Mouse (Mus musculus) myocyte (in vitro differentiated cells): ENCODE measurements around the gene Rpl12. TPM values are rescaled to one million over a fixed set of nuclear protein-coding genes. Genes with fewer than 3 reads are reported as not detected.

Source experiments
- H3K27me3 ChIP-seq: one replicate; pipeline ENCODE4 v1.6.1; 2011; ENCODE audit not compliant: control insufficient read depth, insufficient read depth, insufficient read length
- H3K36me3 ChIP-seq: one replicate; pipeline ENCODE4 v1.6.1; 2011; ENCODE audit not compliant: control insufficient read depth, insufficient read depth
- H3K4me2 ChIP-seq: one replicate; pipeline ENCODE4 v1.6.1; 2011; ENCODE audit warnings: low read depth, control low read depth
- H3K4me3 ChIP-seq: one replicate; pipeline ENCODE4 v1.5.1; 2011; ENCODE audit warnings: mild to moderate bottlenecking, control low read depth, moderate library complexity
- H3K79me2 ChIP-seq: one replicate; pipeline ENCODE4 v1.6.1; 2011; ENCODE audit not compliant: control insufficient read depth, insufficient read depth
- H3ac ChIP-seq: one replicate; pipeline ENCODE4 v1.6.1; 2011; ENCODE audit not compliant: control insufficient read depth, insufficient read length
- CEBPB ChIP-seq: IDR thresholded peaks from 2 replicates; pipeline ENCODE4 v1.6.1; 2011; ENCODE audit warnings: mild to moderate bottlenecking, moderate library complexity; ENCODE audit not compliant: poor library complexity, insufficient read depth, severe bottlenecking
- E2F4 ChIP-seq: IDR thresholded peaks from one replicate; pipeline ENCODE4 v1.6.1; 2011; ENCODE audit warnings: mild to moderate bottlenecking, control low read depth, moderate library complexity; ENCODE audit not compliant: insufficient read depth
- MAX ChIP-seq: IDR thresholded peaks from one replicate; pipeline ENCODE4 v1.6.1; 2011; ENCODE audit warnings: low read depth, mild to moderate bottlenecking, control low read depth
- MYOD1 ChIP-seq, 3 experiments: IDR thresholded peaks; one replicate each; pipeline ENCODE4 v1.6.1; 2011; ENCODE audit warnings: control low read depth in 2 of 3, low read depth in 2 of 3, mild to moderate bottlenecking in 2 of 3, moderate library complexity in 1 of 3; ENCODE audit not compliant: insufficient read length in 2 of 3, control insufficient read depth in 1 of 3
- MYOG ChIP-seq, 3 experiments: IDR thresholded peaks; one replicate each; pipeline ENCODE4 v1.6.1; 2011; ENCODE audit warnings: control low read depth in 2 of 3, low read depth in 2 of 3, mild to moderate bottlenecking in 2 of 3; ENCODE audit not compliant: insufficient read length in 2 of 3, control insufficient read depth in 1 of 3, insufficient read depth in 1 of 3
- POLR2A ChIP-seq: IDR thresholded peaks from one replicate; pipeline ENCODE4 v1.6.1; 2011; ENCODE audit warnings: low read depth, mild to moderate bottlenecking, control low read depth, moderate library complexity; ENCODE audit not compliant: insufficient read length
- POLR2AphosphoS2 ChIP-seq: IDR thresholded peaks from one replicate; pipeline ENCODE4 v1.6.1; 2011; ENCODE audit warnings: low read depth, control low read depth; ENCODE audit not compliant: insufficient read length
- REST ChIP-seq: IDR thresholded peaks from one replicate; pipeline ENCODE4 v1.6.1; 2011; ENCODE audit warnings: mild to moderate bottlenecking, control low read depth, moderate library complexity; ENCODE audit not compliant: insufficient read depth, insufficient read length
- SRF ChIP-seq: IDR thresholded peaks from one replicate; pipeline ENCODE4 v1.6.1; 2011; ENCODE audit warnings: low read depth; ENCODE audit not compliant: control insufficient read depth, insufficient read length
- TCF12 ChIP-seq: IDR thresholded peaks from one replicate; pipeline ENCODE4 v1.6.1; 2011; ENCODE audit warnings: mild to moderate bottlenecking, control low read depth; ENCODE audit not compliant: poor library complexity, insufficient read depth, severe bottlenecking
- TCF3 ChIP-seq: IDR thresholded peaks from one replicate; pipeline ENCODE4 v1.6.1; 2011; ENCODE audit warnings: low read depth, control low read depth; ENCODE audit not compliant: insufficient read length
- USF1 ChIP-seq: IDR thresholded peaks from one replicate; pipeline ENCODE4 v1.6.1; 2011; ENCODE audit warnings: low read depth, mild to moderate bottlenecking, control low read depth, moderate library complexity
- polyA plus RNA-seq: library from polyadenylated mRNA; unstranded; fragments of >200 nt; fragmentation: generic; extraction: Trizol; gene quantifications from one replicate; pipeline ENCODE4 v1.2.1, GENCODE M21; 2012; ENCODE audit warnings: missing spikeins

The Rpl12 gene
- polyA plus RNA-seq, 1 experiment: 2,628 TPM

GRCm38 (mm10) chr2:32939418-32939817 lies 21.9 kb upstream of the Rpl12 start:
- H3K4me3 ChIP-seq: no peak overlapping the region
- H3K27me3 ChIP-seq: no peaks in the 10 kb centered on the region
- H3ac ChIP-seq: no peak overlapping the region
- H3K4me2 ChIP-seq: no peak overlapping the region
- H3K36me3 ChIP-seq: peaks cover 14% of the 10 kb centered on the region
- TF ChIP-seq MYOD1 (IDR thresholded peaks at IDR 0.05; ENCODE audit: control insufficient read depth in 1 of 3, insufficient read length in 2 of 3, low read depth in 2 of 3) (peak in 1 of 3 experiments; percentile 47), MAX (no peak), MYOG (IDR thresholded peaks at IDR 0.05; ENCODE audit: control insufficient read depth in 1 of 3, insufficient read depth in 1 of 3, insufficient read length in 2 of 3, low read depth in 2 of 3) (peak in 1 of 3 experiments; percentile 55), USF1 (no peak), E2F4 (no peak)
- H3K79me2 ChIP-seq: no peaks in the 10 kb centered on the region

- Histone ChIP-seq H3K79me2 (no peaks in the 10 kb centered on the region), H3K4me3 (no peak overlapping the region), H3K36me3 (peaks cover 13% of the 10 kb centered on the region), H3ac (no peak overlapping the region), H3K27me3 (no peaks in the 10 kb centered on the region), H3K4me2 (no peak overlapping the region)
- TF ChIP-seq MAX (no peak), CEBPB (no peak), E2F4 (no peak), MYOG (IDR thresholded peaks at IDR 0.05; ENCODE audit: control insufficient read depth in 1 of 3, insufficient read depth in 1 of 3, insufficient read length in 2 of 3, low read depth in 2 of 3) (no peak), SRF (no peak), TCF12 (no peak), TCF3 (no peak), REST (no peak), MYOD1 (IDR thresholded peaks at IDR 0.05; ENCODE audit: control insufficient read depth in 1 of 3, insufficient read length in 2 of 3, low read depth in 2 of 3) (no peak), USF1 (no peak), POLR2AphosphoS2 (no peak), POLR2A (no peak)
Observed at GRCm38 (mm10) chr2:32940483-32940882, 20.9 kb upstream of the Rpl12 start.

- peak in 2 of 3 experiments; percentile 58 to 74 for TF ChIP-seq MYOG (IDR thresholded peaks at IDR 0.05; ENCODE audit: control insufficient read depth in 1 of 3, insufficient read depth in 1 of 3, insufficient read length in 2 of 3, low read depth in 2 of 3)
- TF ChIP-seq SRF: no peak
- peak in 2 of 3 experiments; percentile 29 to 52 for TF ChIP-seq MYOD1 (IDR thresholded peaks at IDR 0.05; ENCODE audit: control insufficient read depth in 1 of 3, insufficient read length in 2 of 3, low read depth in 2 of 3)
- no peak overlapping the region for H3K4me3 ChIP-seq
- no peaks in the 10 kb centered on the region for H3K79me2 ChIP-seq
- H3K27me3 ChIP-seq: no peaks in the 10 kb centered on the region
- H3K36me3 ChIP-seq: peaks cover 6% of the 10 kb centered on the region
- H3ac ChIP-seq: no peak overlapping the region
- no peak overlapping the region for H3K4me2 ChIP-seq
Observed at GRCm38 (mm10) chr2:32947454-32947853, 13.9 kb upstream of the Rpl12 start.

DNA sequence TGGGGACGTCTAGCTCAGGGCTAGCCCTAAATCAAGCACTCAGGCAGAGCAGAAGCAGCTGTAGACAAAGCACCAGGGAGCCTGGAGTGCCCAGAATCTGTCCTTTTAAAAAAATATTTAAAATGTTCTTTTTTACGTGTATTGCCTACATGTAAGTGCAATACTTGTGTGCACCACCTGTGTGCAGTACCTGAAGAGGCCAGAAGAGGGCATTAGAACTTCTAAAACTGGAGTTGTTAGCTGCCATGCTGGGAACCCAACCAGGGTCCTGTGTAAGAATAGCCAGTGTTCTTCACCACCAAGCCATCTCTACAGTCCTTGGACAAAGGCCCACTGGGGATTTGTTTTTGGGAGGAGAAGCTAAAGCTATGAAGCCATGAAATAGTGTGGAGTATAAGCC lies 6.8 kb upstream of the Rpl12 start:
- Histone ChIP-seq H3ac (no peak overlapping the region), H3K4me3 (no peak overlapping the region), H3K4me2 (no peak overlapping the region), H3K79me2 (no peaks in the 10 kb centered on the region), H3K36me3 (peaks cover 3% of the 10 kb centered on the region), H3K27me3 (no peaks in the 10 kb centered on the region)
- TF ChIP-seq MAX: no peak
- no peak for TF ChIP-seq SRF
- no peak for TF ChIP-seq TCF3
- no peak for TF ChIP-seq POLR2A
- TF ChIP-seq CEBPB: no peak
- no peak for TF ChIP-seq MYOG (IDR thresholded peaks at IDR 0.05; ENCODE audit: control insufficient read depth in 1 of 3, insufficient read depth in 1 of 3, insufficient read length in 2 of 3, low read depth in 2 of 3)
- no peak for TF ChIP-seq REST
- no peak for TF ChIP-seq USF1
- no peak for TF ChIP-seq POLR2AphosphoS2
- TF ChIP-seq TCF12: no peak
- TF ChIP-seq MYOD1 (IDR thresholded peaks at IDR 0.05; ENCODE audit: control insufficient read depth in 1 of 3, insufficient read length in 2 of 3, low read depth in 2 of 3): no peak
- TF ChIP-seq E2F4: no peak

- no peak for TF ChIP-seq CEBPB
- no peak for TF ChIP-seq MYOG (IDR thresholded peaks at IDR 0.05; ENCODE audit: control insufficient read depth in 1 of 3, insufficient read depth in 1 of 3, insufficient read length in 2 of 3, low read depth in 2 of 3)
- no peak overlapping the region for H3ac ChIP-seq
- H3K36me3 ChIP-seq: peaks cover 3% of the 10 kb centered on the region
- no peak overlapping the region for H3K4me2 ChIP-seq
- H3K27me3 ChIP-seq: no peaks in the 10 kb centered on the region
- peaks cover 8% of the 10 kb centered on the region for H3K79me2 ChIP-seq
- no peak overlapping the region for H3K4me3 ChIP-seq
Observed at GRCm38 (mm10) chr2:32957344-32957743, 4.0 kb upstream of the Rpl12 start.
